Mouse (Mus musculus): ENCODE measurements around the gene Abcc2. TPM values are rescaled to one million over a fixed set of nuclear protein-coding genes. Genes with fewer than 3 reads are reported as not detected.
A peak's percentile ranks its signal among the peaks of the same experiment; 100 is the strongest.

The Abcc2 gene
- polyA plus RNA-seq, 2 experiments = 9.5 to 12.9 TPM

- no peak overlapping the region for H3K4me3 ChIP-seq (ENCODE audit: insufficient read depth in 1 of 2, low read depth in 2 of 2, low read length in 2 of 2)
- TF ChIP-seq EP300 (IDR thresholded peaks at IDR 0.05; ENCODE audit: low read depth) (no peak), CTCF (IDR thresholded peaks at IDR 0.05; ENCODE audit: low read depth) (no peak)
- H3K27ac ChIP-seq = no peak overlapping the region
- H3K9me3 ChIP-seq (ENCODE audit: control insufficient read depth, low read length) = no peaks in the 10 kb centered on the region
- no peak overlapping the region for H3K4me2 ChIP-seq (ENCODE audit: low read depth)
- no peaks in the 10 kb centered on the region for H3K27me3 ChIP-seq (ENCODE audit: control insufficient read depth, insufficient read depth, low read length)
- DNase-seq (ENCODE audit: low read depth in 3 of 3, low spot score in 3 of 3) (no peak), ATAC-seq (ENCODE audit: insufficient read depth) (no peak)
- H3K36me3 ChIP-seq (replicated peaks; ENCODE audit: control insufficient read depth, insufficient read depth, low read depth) = no peaks in the 10 kb centered on the region
- no peak overlapping the region for H3K9ac ChIP-seq (replicated peaks)
- peaks cover 0 to 12% of the 10 kb centered on the region in 2 experiments; a peak in 2 of 4 replicates for H3K4me1 ChIP-seq (replicated peaks; ENCODE audit: control insufficient read depth in 2 of 2, insufficient read depth in 2 of 2, low read length in 1 of 2)
- 61% methylated on average over 4 of the region's 4 CpGs for WGBS (ENCODE audit: insufficient replicate concordance)
Measured at GRCm38 (mm10) chr19:43776561-43776960, 5.4 kb upstream of the Abcc2 start.

DNA sequence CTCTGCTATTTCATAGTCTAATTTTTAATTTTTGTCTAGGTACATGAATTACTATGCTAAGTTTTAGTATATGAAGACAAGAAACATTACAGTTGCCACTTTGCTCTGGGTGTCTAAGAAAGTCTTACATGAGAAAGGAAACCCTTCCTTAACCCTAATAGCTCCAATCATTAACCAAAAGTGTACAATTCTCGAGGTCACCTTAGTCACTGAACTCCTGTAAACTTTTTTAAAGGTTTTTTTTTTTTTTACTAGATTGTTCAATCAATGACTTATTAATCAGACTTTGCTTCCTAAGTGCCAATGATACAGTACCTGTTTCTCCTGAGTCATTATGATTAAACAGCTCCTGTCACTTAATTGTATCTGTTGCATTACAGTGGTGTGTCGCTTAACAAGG, 4.7 kb upstream of the Abcc2 start:
- 51% methylated on average over 2 of the region's 2 CpGs for WGBS (ENCODE audit: insufficient replicate concordance)
- Histone ChIP-seq H3K4me3 (ENCODE audit: insufficient read depth in 1 of 2, low read depth in 2 of 2, low read length in 2 of 2) (no peak overlapping the region), H3K4me2 (ENCODE audit: low read depth) (no peak overlapping the region), H3K27ac (no peak overlapping the region), H3K9me3 (ENCODE audit: control insufficient read depth, low read length) (no peaks in the 10 kb centered on the region), H3K4me1 (replicated peaks; ENCODE audit: control insufficient read depth in 2 of 2, insufficient read depth in 2 of 2, low read length in 1 of 2) (peaks cover 0 to 12% of the 10 kb centered on the region in 2 experiments; a peak in 2 of 4 replicates), H3K27me3 (ENCODE audit: control insufficient read depth, insufficient read depth, low read length) (no peaks in the 10 kb centered on the region), H3K9ac (replicated peaks) (no peak overlapping the region), H3K36me3 (replicated peaks; ENCODE audit: control insufficient read depth, insufficient read depth, low read depth) (no peaks in the 10 kb centered on the region)
- TF ChIP-seq EP300 (IDR thresholded peaks at IDR 0.05; ENCODE audit: low read depth) (no peak), CTCF (IDR thresholded peaks at IDR 0.05; ENCODE audit: low read depth) (no peak)
- ATAC-seq (ENCODE audit: insufficient read depth) (no peak), DNase-seq (ENCODE audit: low read depth in 3 of 3, low spot score in 3 of 3) (no peak)

DNA sequence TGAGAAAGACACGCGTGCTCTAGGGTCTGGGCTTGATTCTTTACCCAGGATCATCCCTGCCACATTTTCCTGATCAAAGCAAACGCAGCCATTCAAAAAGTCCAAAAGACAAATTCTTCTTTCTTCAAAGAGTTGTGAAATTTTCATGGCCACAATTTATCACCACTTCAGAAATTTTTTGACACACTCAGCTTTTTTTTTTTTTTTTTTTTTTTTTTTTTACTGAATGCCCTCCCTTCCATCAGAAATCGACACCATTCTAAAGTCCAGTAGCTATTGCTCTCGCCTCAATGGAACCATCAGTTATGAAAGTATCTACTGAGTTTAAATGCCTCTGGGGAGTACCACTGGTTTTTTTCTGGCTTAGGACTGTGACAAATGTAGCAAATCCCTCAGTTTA, 1.6 kb upstream of the Abcc2 start:
- no peak overlapping the region for H3K9ac ChIP-seq (replicated peaks)
- TF ChIP-seq CTCF (IDR thresholded peaks at IDR 0.05; ENCODE audit: low read depth) = no peak
- no peak for TF ChIP-seq EP300 (IDR thresholded peaks at IDR 0.05; ENCODE audit: low read depth)
- no peak overlapping the region for H3K27ac ChIP-seq
- 38% methylated on average over 5 of the region's 5 CpGs for WGBS (ENCODE audit: insufficient replicate concordance)
- peaks cover 0 to 8% of the 10 kb centered on the region in 2 experiments; a peak in 2 of 4 replicates for H3K4me1 ChIP-seq (replicated peaks; ENCODE audit: control insufficient read depth in 2 of 2, insufficient read depth in 2 of 2, low read length in 1 of 2)
- H3K4me3 ChIP-seq (ENCODE audit: insufficient read depth in 1 of 2, low read depth in 2 of 2, low read length in 2 of 2) = no peak overlapping the region
- no peak for ATAC-seq (ENCODE audit: insufficient read depth)
- no peak for DNase-seq (ENCODE audit: low read depth in 3 of 3, low spot score in 3 of 3)
- H3K9me3 ChIP-seq (ENCODE audit: control insufficient read depth, low read length) = no peaks in the 10 kb centered on the region
- H3K27me3 ChIP-seq (ENCODE audit: control insufficient read depth, insufficient read depth, low read length) = no peaks in the 10 kb centered on the region
- H3K4me2 ChIP-seq (ENCODE audit: low read depth) = no peak overlapping the region
- no peaks in the 10 kb centered on the region for H3K36me3 ChIP-seq (replicated peaks; ENCODE audit: control insufficient read depth, insufficient read depth, low read depth)

- no peak for DNase-seq (ENCODE audit: low read depth in 3 of 3, low spot score in 3 of 3)
- Histone ChIP-seq H3K27me3 (ENCODE audit: control insufficient read depth, insufficient read depth, low read length) (no peaks in the 10 kb centered on the region), H3K36me3 (replicated peaks; ENCODE audit: control insufficient read depth, insufficient read depth, low read depth) (no peaks in the 10 kb centered on the region), H3K4me2 (ENCODE audit: low read depth) (peak overlapping the region; percentile 47), H3K4me3 (ENCODE audit: insufficient read depth in 1 of 2, low read depth in 2 of 2, low read length in 2 of 2) (peak overlapping the region; percentile 10 to 32; a peak in 1 of 4 replicates), H3K9me3 (ENCODE audit: control insufficient read depth, low read length) (no peaks in the 10 kb centered on the region), H3K9ac (replicated peaks) (no peak overlapping the region; the same call in 1 of the 2 replicates), H3K4me1 (replicated peaks; ENCODE audit: control insufficient read depth in 2 of 2, insufficient read depth in 2 of 2, low read length in 1 of 2) (no peaks in the 10 kb centered on the region; a peak in 1 of 4 replicates), H3K27ac (no peak overlapping the region)
- no peak for ATAC-seq (ENCODE audit: insufficient read depth)
- TF ChIP-seq CTCF (IDR thresholded peaks at IDR 0.05; ENCODE audit: low read depth) (no peak), EP300 (IDR thresholded peaks at IDR 0.05; ENCODE audit: low read depth) (no peak)
- WGBS (ENCODE audit: insufficient replicate concordance) = 31% methylated on average over 8 of the region's 8 CpGs
Measured at GRCm38 (mm10) chr19:43784761-43785160, 2.8 kb downstream of the Abcc2 start.

DNA sequence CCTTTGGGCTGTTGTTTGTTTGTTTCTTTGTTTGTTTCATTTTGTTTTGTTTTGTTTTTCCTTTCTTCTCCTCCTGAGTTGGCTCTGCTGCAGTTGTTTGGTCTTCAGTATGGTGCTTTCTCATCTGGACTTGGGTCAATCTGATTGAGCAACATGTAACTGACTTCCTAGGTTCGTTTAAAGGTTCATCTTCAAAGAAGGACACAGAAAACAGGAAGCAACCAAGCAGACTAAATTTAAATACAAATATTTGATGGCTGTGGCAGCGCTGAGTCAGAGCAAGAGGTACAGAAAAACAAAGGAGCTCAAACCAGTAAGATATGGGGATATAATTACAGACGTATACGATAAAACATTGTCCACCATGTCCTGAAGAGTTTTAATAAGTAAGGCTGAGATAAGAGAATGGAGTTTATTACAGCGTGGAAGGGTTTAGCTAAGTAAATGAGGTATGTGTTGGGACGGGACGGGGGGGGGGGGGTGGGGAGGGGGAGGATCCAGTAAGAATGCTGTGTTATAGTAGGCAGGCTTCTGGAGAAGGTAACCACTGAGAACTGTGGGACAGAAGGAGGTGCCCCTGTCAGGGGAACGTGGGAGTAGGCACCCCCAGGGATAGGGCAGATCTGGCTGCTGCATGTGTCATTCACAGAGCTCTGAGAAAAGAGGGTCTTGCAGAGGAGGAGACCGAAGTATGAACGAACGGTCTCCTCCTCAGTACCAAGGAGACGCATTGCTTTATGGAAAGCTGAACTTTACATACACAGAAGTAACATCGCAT, 4.4 kb downstream of the Abcc2 start:
- no peaks in the 10 kb centered on the region for H3K9me3 ChIP-seq (ENCODE audit: control insufficient read depth, low read length)
- peak overlapping the region; percentile 31 for H3K4me2 ChIP-seq (ENCODE audit: low read depth)
- H3K27ac ChIP-seq = no peak overlapping the region
- no peaks in the 10 kb centered on the region for H3K36me3 ChIP-seq (replicated peaks; ENCODE audit: control insufficient read depth, insufficient read depth, low read depth)
- H3K4me3 ChIP-seq (ENCODE audit: insufficient read depth in 1 of 2, low read depth in 2 of 2, low read length in 2 of 2) = no peak overlapping the region
- no peak for DNase-seq (ENCODE audit: low read depth in 3 of 3, low spot score in 3 of 3)
- no peaks in the 10 kb centered on the region for H3K27me3 ChIP-seq (ENCODE audit: control insufficient read depth, insufficient read depth, low read length)
- TF ChIP-seq CTCF (IDR thresholded peaks at IDR 0.05; ENCODE audit: low read depth) = no peak
- TF ChIP-seq EP300 (IDR thresholded peaks at IDR 0.05; ENCODE audit: low read depth) = no peak
- no peak for ATAC-seq (ENCODE audit: insufficient read depth)
- H3K4me1 ChIP-seq (replicated peaks; ENCODE audit: control insufficient read depth in 2 of 2, insufficient read depth in 2 of 2, low read length in 1 of 2) = no peaks in the 10 kb centered on the region; a peak in 1 of 4 replicates
- 46% methylated on average over 13 of the region's 13 CpGs for WGBS (ENCODE audit: insufficient replicate concordance)
- H3K9ac ChIP-seq (replicated peaks) = no peak overlapping the region

All from liver, embryonic 14.5 days (tissue).